Mouse (Mus musculus): ENCODE data around the gene Zmiz1.

The Zmiz1 gene

DNA sequence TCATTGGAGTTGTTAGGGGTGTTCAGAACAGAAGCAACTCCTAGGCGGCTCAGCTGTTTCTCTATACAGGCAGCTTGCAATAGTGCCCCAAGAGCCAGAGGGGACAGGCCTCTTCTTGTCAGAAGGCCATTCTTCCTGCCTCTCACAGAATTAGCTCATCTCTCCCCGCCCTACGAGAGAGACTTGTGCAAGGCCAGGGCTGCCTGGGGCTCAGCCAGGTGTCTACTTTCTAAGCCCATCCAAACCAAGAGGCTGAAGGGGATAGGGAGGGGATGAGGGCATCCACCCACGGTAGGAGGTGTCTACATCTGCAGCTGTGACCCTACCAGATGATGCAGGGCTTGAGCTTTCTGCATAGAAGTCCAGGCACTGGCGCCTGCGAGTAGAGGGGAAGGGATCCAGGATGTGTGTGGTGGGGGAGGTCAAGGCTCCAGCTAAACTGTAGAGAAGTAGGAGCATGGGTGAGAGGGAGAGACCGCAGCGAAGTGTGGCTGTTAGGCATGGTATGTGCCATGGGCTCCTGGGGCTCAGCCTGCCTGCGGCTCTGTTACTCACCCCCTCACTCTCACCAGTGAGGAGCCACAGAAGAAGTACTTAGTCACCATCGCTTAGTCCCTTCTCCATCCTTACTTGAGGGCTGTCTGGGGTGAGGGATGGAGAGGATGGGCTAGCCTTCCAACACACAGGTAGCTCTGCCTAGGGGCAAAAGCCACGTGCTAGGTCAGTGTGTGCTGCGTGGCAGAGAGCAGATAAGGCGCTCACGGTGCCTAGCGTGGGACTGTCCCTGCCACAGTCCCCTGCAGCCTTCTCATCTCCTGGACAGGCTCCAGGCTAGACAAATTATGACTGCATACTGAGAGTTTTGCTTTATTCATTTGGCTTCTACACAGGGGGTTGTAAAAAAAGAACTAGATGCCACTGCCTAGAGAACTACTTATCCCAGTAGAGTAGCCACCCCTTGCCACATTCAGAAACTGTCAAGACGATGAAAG is 130.3 kb downstream of the Zmiz1 start:
- no peak for DNase-seq (ENCODE audit: low spot score)

- DNase-seq (ENCODE audit: low spot score), result peak; percentile 78
These were observed 132.0 kb downstream of the Zmiz1 start for GRCm38 (mm10) chr14:25591000-25591399.

DNA sequence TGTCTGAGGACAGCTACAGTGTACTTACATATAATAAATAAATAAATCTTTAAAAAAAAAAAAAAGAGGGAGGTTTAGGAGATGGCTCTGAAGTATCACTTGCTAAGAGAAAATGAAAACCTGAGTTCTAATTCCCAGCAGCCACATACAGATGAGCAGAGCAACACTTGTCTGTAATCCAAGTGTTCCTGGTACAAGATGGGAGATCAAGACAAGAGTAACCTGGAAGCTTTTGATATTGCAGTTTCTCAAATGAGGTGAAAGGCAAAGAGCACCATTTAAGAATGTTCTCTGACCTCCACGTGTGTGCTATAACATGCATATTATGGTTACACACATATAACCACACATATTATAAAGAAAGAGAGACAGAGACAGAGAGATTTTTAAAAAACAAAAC is 132.4 kb downstream of the Zmiz1 start:
- DNase-seq (ENCODE audit: low spot score), result no peak

- no peak for DNase-seq (ENCODE audit: low spot score)
These were observed 133.5 kb downstream of the Zmiz1 start for GRCm38 (mm10) chr14:25592522-25592921.

DNA sequence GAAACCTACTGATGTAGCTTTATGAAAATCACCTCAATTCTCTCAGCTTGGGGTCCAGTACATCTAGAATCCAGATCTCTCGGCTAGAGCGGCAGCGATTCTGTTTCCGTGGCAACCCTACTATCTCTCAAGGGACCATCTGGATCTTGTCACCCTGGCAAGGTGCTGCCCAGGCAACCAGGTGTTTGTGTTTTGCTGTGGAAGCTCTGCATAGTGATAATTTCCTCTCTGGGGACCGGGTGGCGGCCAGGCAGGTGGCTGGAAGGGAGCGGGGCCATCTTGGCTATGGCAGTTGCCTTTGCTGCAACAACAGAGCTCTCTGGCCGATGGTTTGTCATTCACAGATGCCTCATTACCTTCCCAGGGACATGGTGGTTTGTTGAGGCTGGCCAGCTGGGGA is 134.9 kb downstream of the Zmiz1 start:
- no peak for DNase-seq (ENCODE audit: low spot score)

- DNase-seq (ENCODE audit: low spot score), result peak; percentile 76
These were observed 135.6 kb downstream of the Zmiz1 start for GRCm38 (mm10) chr14:25594611-25595010.

- DNase-seq (ENCODE audit: low spot score), result no peak
These were observed 140.0 kb downstream of the Zmiz1 start for GRCm38 (mm10) chr14:25598960-25599359.

- DNase-seq (ENCODE audit: low spot score), result no peak
These were observed 140.9 kb downstream of the Zmiz1 start for GRCm38 (mm10) chr14:25599934-25600333.

- DNase-seq (ENCODE audit: low spot score), result no peak
These were observed 141.4 kb downstream of the Zmiz1 start for GRCm38 (mm10) chr14:25600358-25600757.

DNA sequence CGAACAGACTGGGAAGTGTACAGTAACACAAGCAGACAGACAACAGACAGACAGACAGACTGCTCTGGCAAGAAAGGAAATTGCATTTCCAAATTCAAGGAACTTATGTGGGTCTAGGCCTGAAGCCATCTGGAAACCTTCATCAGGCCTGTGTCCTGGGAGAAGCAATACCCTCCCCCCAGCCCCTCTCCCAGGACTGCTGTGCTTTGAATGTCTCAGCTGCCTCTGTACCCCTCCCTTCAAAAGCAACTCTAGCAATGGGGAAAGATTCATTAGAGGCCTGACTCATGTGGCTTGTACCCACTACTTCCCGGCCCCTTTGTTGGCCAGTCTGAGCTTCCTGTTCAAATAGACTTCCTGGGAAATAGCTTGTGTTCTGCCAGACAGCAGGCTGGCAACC is 142.0 kb downstream of the Zmiz1 start:
- DNase-seq (ENCODE audit: low spot score), result no peak

GRCm38 (mm10) chr14:25602018-25602417 is 143.0 kb downstream of the Zmiz1 start:
- no peak for DNase-seq (ENCODE audit: low spot score)

DNA sequence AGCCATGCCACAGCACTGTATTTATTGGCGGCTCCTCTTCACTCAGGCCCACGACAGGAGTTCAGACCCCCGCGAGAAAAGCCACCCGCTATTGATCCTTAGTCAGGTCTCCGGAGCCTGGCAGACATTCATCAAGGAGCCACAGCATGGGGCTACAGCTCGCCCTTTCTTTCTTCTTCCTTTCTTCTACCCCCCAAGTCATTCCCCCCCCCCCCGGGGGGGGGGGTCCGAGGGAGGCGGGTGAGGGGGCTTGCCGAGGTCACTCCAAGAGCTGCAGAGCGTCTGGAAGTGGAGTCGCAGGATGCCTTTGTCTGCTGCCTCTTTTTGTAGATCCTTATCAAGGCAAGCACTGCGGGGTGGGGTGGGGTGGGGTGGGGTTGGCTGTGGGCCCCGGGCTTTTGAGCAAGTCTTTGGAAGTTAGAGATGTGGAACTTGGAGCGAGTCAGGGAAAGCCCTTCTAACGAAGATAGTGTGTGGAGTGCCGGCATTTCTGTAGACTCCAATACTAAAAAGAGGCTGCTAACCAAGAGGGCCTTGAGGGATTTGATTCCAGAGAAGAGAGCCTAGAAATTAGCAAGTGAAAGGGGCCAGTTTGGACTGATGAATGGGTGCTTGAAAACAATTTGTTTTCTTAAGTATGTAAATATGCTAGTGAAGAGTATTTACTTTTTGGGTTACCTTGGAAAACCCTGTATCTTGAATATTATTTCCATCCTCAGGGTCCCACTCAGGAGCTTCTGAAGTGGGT is 145.6 kb downstream of the Zmiz1 start:
- DNase-seq (ENCODE audit: low spot score), result no peak

- DNase-seq (ENCODE audit: low spot score), result peak; percentile 79
These were observed 147.6 kb downstream of the Zmiz1 start for GRCm38 (mm10) chr14:25606372-25607140.

DNA sequence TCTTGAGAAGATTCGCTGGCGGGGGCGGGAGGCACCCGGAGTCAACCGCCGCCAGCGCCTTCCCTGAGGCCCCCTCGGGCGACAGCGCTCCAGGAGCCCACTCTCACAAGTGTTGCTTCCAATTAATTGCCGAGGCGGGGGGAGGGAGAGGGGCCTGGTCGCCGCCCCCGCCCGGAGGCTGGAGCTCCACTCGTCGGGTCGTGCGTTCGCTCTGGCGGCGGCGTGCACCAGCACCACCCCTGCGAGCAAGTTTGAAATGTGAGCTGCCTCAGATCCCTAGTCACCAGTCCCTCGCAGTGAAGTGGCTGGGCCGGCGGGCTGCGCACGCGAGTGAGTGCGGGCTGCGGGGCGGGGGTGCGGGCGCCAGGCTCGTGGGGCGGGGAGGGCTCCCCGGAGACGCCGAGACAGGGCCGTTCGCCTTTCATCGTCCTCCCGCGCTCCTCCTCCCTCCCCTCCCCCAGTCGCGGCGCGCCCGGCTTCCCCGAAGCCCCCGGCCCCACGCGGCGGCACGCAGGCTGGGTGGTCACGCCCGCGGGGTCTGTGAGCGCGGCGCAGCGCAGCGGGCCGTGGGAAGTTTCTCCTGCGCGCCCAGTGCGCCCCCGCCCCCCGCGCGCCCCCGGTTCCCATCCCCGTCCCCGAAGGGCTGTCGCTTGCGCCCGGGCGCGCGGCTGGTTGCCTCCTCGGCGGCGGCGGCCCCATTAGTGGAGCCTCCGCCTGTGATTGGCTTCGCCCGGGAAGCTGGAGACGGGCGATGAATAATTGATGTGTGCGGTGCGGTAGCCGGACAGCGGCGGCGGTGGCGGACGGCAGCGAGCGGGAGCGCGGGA is 148.4 kb downstream of the Zmiz1 start:
- DNase-seq (ENCODE audit: low spot score), result peak; percentile 71

DNA sequence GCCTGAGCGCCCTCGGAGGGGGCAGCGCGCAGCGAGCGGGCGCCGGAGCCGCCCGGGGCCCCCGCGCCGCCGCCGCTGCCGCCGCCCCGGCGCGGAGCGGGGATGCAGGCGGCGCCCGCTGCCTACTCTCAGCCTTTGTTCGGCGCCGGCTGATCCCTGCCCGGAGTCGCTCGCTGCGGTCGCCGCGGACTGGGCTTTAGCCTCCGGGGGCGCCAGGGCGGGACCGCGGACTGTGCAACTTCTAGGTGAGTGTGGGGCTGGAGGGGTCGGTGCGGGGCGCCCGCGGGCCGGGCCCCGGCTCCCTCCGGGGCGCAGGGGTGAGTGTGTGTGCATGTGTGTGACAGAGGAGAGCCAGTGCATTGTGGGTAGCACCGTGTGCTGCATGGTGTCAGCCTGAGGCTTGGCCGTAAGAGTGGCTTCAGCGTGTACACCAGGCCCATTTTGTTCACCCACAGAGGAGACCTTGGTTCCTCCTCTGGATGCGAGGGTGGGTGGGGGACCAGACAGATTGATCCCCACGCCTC is 149.0 kb downstream of the Zmiz1 start:
- DNase-seq (ENCODE audit: low spot score), result peak; percentile 50

DNA sequence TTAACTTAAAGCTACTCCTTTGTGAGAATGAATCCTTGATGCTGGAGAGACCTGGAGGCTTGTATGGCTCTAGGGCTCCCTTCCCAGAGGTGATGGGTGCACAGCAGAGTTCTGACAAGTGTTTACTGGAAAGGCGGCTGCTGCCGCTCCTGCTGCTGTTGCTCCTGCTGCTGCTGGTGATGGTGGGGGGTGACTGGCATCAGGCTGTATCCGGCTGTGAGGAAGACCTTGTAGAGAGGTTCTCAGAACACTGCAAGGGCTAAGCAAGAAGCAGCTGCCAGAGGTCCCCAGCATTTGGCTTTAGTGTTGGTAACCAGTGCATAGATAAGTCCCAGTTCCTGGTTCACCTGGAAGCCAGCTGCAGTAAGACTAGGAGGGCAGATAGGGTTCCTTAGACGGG is 149.6 kb downstream of the Zmiz1 start:
- DNase-seq (ENCODE audit: low spot score), result no peak

- no peak for DNase-seq (ENCODE audit: low spot score)
These were observed 150.4 kb downstream of the Zmiz1 start for GRCm38 (mm10) chr14:25609355-25609754.

DNA sequence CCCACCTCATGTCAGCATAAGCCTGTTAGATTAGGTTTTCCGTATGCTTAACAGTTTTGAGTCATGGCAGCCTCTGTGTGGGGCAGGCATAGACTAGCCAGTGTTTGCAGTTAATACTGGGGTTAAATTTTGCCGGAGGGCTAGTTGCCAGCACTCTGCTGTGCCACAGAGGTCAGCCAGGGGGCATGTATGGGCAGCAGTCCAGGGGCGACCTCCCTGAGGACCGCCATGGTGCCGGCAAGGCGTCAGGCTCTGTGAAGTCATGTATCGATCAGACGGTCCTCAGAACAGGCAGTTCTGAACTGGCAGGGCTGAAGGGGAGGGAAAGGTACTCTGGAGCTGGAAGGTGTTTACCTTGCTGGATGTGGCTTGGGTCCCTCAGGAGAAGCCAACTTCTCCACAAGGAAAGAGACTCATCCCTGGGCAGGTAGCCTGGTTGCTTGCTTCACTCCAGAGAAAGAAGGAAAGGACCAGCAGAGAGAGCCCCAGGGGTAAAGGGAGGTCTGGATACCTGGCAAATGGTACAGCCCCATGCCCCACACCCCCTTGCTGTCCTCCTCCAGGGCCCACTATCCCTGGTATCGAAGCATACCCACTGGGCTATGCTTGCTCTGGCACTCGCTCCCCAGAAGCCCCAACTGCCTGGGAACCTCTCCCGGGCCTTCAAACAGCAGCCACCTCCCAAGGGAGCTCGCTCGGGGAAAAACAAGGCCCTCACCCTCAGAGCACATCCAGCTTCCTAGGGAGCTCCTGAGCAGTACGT is 151.6 kb downstream of the Zmiz1 start:
- no peak for DNase-seq (ENCODE audit: low spot score)

GRCm38 (mm10) chr14:25611159-25611697 is 152.2 kb downstream of the Zmiz1 start:
- no peak for DNase-seq (ENCODE audit: low spot score)
